Mouse (Mus musculus) embryonic facial prominence, embryonic 14.5 days (tissue): ENCODE results near the gene Olfr535. TPM values are rescaled to one million over a fixed set of nuclear protein-coding genes. Genes with fewer than 3 reads are reported as not detected.
"Not testable (repeated sequence)": the region's sequence is repeated elsewhere in the genome, so short reads cannot be mapped to it uniquely, and the experiment has no call there.

Experiments
- ATAC-seq: fragments of 200-750 bp; cut with Nextera tagmentation; 2 replicates; pipeline ENCODE4 v1.8.0; 2017; ENCODE audit warnings: low read depth, moderate number of reproducible peaks, moderate TSS enrichment
- DNase-seq: peaks from one replicate; pipeline ENCODE4 v3.0.0-alpha.2; 2015; ENCODE audit warnings: low spot score
- H3K27ac ChIP-seq: fragments of 300-500 bp; sonication (generic); replicated peaks from 2 replicates; pipeline ENCODE4 v1.5.1; 2014; ENCODE audit warnings: low read depth, mild to moderate bottlenecking, low read length, moderate library complexity
- H3K27me3 ChIP-seq: fragments of 300-500 bp; sonication (generic); replicated peaks from 2 replicates; pipeline ENCODE4 v1.6.1; 2014; ENCODE audit warnings: low read length; ENCODE audit not compliant: control insufficient read depth, insufficient read depth
- H3K36me3 ChIP-seq: fragments of 300-500 bp; sonication (generic); 2 replicates; pipeline ENCODE4 v1.6.1; 2014; ENCODE audit warnings: low read length, mixed read lengths; ENCODE audit not compliant: control insufficient read depth, insufficient read depth
- H3K4me1 ChIP-seq: fragments of 300-500 bp; sonication (generic); 2 replicates; pipeline ENCODE4 v1.6.1; 2014; ENCODE audit warnings: antibody characterized with exemption, low read length; ENCODE audit not compliant: control insufficient read depth, insufficient read depth
- H3K4me2 ChIP-seq: fragments of 300-500 bp; sonication (generic); 2 replicates; pipeline ENCODE4 v1.6.1; 2014; ENCODE audit warnings: low read depth, mild to moderate bottlenecking, low read length, moderate library complexity, mixed read lengths
- H3K4me3 ChIP-seq: fragments of 300-500 bp; sonication (generic); 2 replicates; pipeline ENCODE4 v1.5.1; 2014; ENCODE audit warnings: low read depth, mild to moderate bottlenecking, low read length
- H3K9ac ChIP-seq: fragments of 300-500 bp; sonication (generic); 2 replicates; pipeline ENCODE4 v1.6.1; 2014; ENCODE audit warnings: low read depth, mild to moderate bottlenecking, low read length, moderate library complexity, mixed read lengths
- H3K9me3 ChIP-seq: fragments of 300-500 bp; sonication (generic); 2 replicates; pipeline ENCODE4 v1.6.1; 2016; ENCODE audit warnings: low read length; ENCODE audit not compliant: control insufficient read depth
- WGBS: fragments of 180-500 bp; shearing (Covaris S2); extraction: QIAGEN DNeasy Blood & Tissue Kit; methylation state at CpG from one replicate; pipeline ENCODE4 v1.1.7; 2014; 5-methylcytosine and 5-hydroxymethylcytosine counted together
- polyA plus RNA-seq: library from polyadenylated mRNA; unstranded; fragments of >200 nt; fragmentation: Nextera tagmentation; extraction: Ambion mirVana; gene quantifications from 2 replicates; pipeline ENCODE4 v1.2.1, GENCODE M21; 2014

Olfr535 gene
- polyA plus RNA-seq, result not detected in 2 replicates

- Histone ChIP-seq H3K9ac (no peak within 1 kb of the TSS), H3K4me1 (no peaks in the 10 kb centered on the region), H3K4me2 (no peak within 1 kb of the TSS), H3K27ac (no peak within 1 kb of the TSS), H3K9me3 (no peaks in the 10 kb centered on the region), H3K27me3 (no peaks in the 10 kb centered on the region), H3K36me3 (no peaks in the 10 kb centered on the region), H3K4me3 (no peak within 1 kb of the TSS)
- ATAC-seq, result no peak
- DNase-seq, result no peak
- WGBS, result 88% methylated on average over 1 of the region's 1 CpGs
Measured at GRCm38 (mm10) chr7:140483916-140484315, at the start of gene Olfr535. Gene Olfr535, plus strand, starts transcription at chr7:140484216.

DNA sequence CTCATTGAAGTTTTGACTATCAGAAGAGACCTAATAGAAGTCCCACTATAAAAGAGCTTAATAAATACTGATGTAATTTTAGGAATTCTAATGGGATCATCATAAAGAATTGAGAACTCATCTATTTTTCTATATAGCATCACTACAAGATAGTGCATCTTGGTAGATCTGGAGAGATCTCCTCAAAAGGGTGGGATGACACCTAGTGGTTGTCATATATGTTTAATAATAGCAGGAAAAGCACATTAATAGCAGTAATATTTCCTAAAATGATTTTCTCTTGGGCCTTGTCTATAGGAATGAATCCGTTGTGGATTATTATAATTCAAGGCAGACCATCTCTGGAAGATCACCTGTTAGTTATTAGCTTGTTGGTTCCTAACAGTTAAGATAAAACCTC is 40.9 kb upstream of the Olfr535 start:
- Histone ChIP-seq H3K4me3 (no peak overlapping the region), H3K27ac (no peak overlapping the region), H3K27me3 (no peaks in the 10 kb centered on the region), H3K4me1 (no peaks in the 10 kb centered on the region), H3K4me2 (no peak overlapping the region), H3K9ac (no peak overlapping the region), H3K36me3 (no peaks in the 10 kb centered on the region), H3K9me3 (no peaks in the 10 kb centered on the region)
- DNase-seq, result no peak
- WGBS, result 73% methylated on average over 1 of the region's 1 CpGs
- no peak for ATAC-seq

DNA sequence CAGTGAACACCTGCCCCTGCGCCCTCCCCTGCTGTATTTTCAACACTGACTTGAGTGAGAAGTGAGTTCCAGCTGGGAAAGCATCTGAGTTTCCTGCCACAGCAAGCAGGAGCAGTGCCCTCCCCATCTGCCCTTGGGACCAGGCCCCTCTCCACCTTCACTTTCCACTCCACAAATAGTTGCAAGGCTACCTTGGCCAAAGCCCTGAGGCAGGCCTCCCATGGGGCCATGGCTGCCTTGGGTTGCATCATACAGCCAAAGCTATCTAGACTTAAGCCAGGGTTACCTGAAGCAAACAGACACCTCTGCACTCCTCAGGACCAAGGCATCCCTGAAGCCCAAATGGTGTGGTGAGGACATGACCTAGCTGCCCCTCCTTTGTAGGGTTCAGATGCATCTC is 20.9 kb upstream of the Olfr535 start, which contains the start of gene Olfr533:
Olfr533 (plus strand) TSS at position 301 of the 400 bp plus-strand sequence.
- H3K9me3 ChIP-seq, H3K9ac ChIP-seq: not testable (repeated sequence)

GRCm38 (mm10) chr7:140477886-140478285 is 6.1 kb upstream of the Olfr535 start:
- no peak for DNase-seq
- no peak overlapping the region for H3K4me2 ChIP-seq
- no peak overlapping the region for H3K27ac ChIP-seq
- no peaks in the 10 kb centered on the region for H3K9me3 ChIP-seq
- H3K27me3 ChIP-seq, result no peaks in the 10 kb centered on the region
- H3K4me3 ChIP-seq, result no peak overlapping the region
- no peak for ATAC-seq
- no peaks in the 10 kb centered on the region for H3K36me3 ChIP-seq
- WGBS, result 78% methylated on average over 1 of the region's 1 CpGs
- H3K9ac ChIP-seq, result no peak overlapping the region
- no peaks in the 10 kb centered on the region for H3K4me1 ChIP-seq

More for the DNA sequence above, 20.9 kb upstream of the Olfr535 start, which contains the start of gene Olfr533:
- not testable (repeated sequence) for H3K27ac ChIP-seq, H3K27me3 ChIP-seq, H3K36me3 ChIP-seq, H3K4me1 ChIP-seq, DNase-seq, H3K4me2 ChIP-seq, ATAC-seq, H3K4me3 ChIP-seq
- 60% methylated on average over 1 of the region's 1 CpGs for WGBS

DNA sequence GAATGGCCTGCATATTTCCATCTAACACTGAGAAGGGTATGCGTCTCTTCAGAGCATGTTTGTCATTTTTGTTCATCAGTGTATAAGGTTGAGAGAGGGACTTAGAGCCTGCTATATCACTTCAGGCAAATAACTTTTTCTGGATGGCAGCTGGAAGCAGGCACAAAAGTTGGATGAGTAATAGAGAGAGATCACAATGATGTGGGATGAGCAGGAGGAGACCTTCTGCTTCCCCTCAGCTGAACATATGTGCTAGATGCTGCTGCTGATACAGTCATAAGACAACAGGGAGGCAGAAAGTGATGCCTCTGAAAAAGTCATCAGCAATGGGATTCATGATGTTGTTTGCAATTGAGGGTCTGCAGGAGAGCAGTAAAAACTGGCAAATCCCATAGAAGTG is 5.3 kb upstream of the Olfr535 start:
- 77% methylated on average over 1 of the region's 1 CpGs for whole genome bisulfite sequencing
- H3K4me1 ChIP-seq, result no peaks in the 10 kb centered on the region
- DNase-seq (no peak), ATAC-seq (no peak)
- no peaks in the 10 kb centered on the region for H3K9me3 ChIP-seq
- H3K27me3 ChIP-seq, result no peaks in the 10 kb centered on the region
- H3K4me2 ChIP-seq, result no peak overlapping the region
- H3K27ac ChIP-seq, result no peak overlapping the region
- H3K4me3 ChIP-seq, result no peak overlapping the region
- H3K9ac ChIP-seq, result no peak overlapping the region
- H3K36me3 ChIP-seq, result no peaks in the 10 kb centered on the region

- no peak overlapping the region for H3K27ac ChIP-seq
- no peaks in the 10 kb centered on the region for H3K36me3 ChIP-seq
- ATAC-seq (no peak), DNase-seq (no peak)
- H3K9ac ChIP-seq, result no peak overlapping the region
- H3K4me3 ChIP-seq, result no peak overlapping the region
- no peaks in the 10 kb centered on the region for H3K9me3 ChIP-seq
- H3K27me3 ChIP-seq, result no peaks in the 10 kb centered on the region
- 97% methylated on average over 1 of the region's 1 CpGs for WGBS
- no peak overlapping the region for H3K4me2 ChIP-seq
- no peaks in the 10 kb centered on the region for H3K4me1 ChIP-seq
Measured at GRCm38 (mm10) chr7:140488981-140489380, 5.0 kb downstream of the Olfr535 start.

DNA sequence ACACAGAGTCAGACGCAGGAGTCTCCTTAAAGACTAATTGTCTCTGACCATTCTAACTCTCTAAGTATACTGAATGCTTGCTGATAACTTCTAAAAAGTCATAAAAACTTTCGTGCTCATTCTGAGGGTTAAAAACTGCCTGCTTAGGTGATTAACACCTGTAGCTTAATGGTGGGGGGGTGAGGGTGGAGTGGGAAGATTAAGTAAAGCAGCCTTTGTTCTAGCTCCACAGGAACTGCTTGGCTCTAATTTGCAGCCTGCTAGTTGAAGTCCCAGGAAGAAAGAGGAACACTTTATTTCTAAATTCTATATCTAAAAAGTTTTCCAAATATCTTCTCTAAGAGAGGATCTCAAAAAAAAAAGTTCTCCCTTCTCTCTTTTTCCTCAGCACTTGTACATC is 10.2 kb downstream of the Olfr535 start:
- no peaks in the 10 kb centered on the region for H3K4me1 ChIP-seq
- H3K9ac ChIP-seq, result no peak overlapping the region

GRCm38 (mm10) chr7:140494702-140495101 is 10.7 kb downstream of the Olfr535 start:
- Histone ChIP-seq H3K4me2 (no peak overlapping the region), H3K4me3 (no peak overlapping the region), H3K36me3 (no peaks in the 10 kb centered on the region), H3K4me1 (no peaks in the 10 kb centered on the region), H3K9ac (no peak overlapping the region), H3K27me3 (no peaks in the 10 kb centered on the region), H3K9me3 (no peaks in the 10 kb centered on the region), H3K27ac (no peak overlapping the region)
- DNase-seq (no peak), ATAC-seq (no peak)

More for the DNA sequence above, 10.2 kb downstream of the Olfr535 start:
- no peaks in the 10 kb centered on the region for H3K27me3 ChIP-seq
- no peaks in the 10 kb centered on the region for H3K9me3 ChIP-seq
- ATAC-seq (no peak), DNase-seq (no peak)
- H3K36me3 ChIP-seq, result no peaks in the 10 kb centered on the region
- no peak overlapping the region for H3K27ac ChIP-seq
- H3K4me3 ChIP-seq, result no peak overlapping the region
- no peak overlapping the region for H3K4me2 ChIP-seq
- WGBS, result 39% methylated on average over 2 of the region's 2 CpGs

- H3K4me1 ChIP-seq, H3K4me3 ChIP-seq, H3K36me3 ChIP-seq, H3K9ac ChIP-seq, H3K9me3 ChIP-seq, H3K4me2 ChIP-seq, H3K27me3 ChIP-seq, H3K27ac ChIP-seq, ATAC-seq: not testable (repeated sequence)
- 83% methylated on average over 1 of the region's 2 CpGs for WGBS
- peak; percentile 1 for DNase-seq
Measured at GRCm38 (mm10) chr7:140507346-140508021, 23.5 kb downstream of the Olfr535 start, which contains the start of gene Olfr536. Gene Olfr536, minus strand, starts transcription at chr7:140507396.
